Mouse (Mus musculus) retina, adult 2 months (tissue): Measurements from ENCODE around the gene Ptpdc1.

ENCODE experiments used
- DNase-seq: peaks from one replicate; pipeline ENCODE4 v3.0.0-alpha.2; 2012; ENCODE audit warnings: low read depth, low spot score

The Ptpdc1 gene

GRCm38 (mm10) chr13:48625433-48626184, at the start of gene Ptpdc1:
Gene Ptpdc1 (minus strand): TSS chr13:48625664.
- peak; percentile 83 for DNase-seq

GRCm38 (mm10) chr13:48674609-48675008, 49.1 kb upstream of the Ptpdc1 start:
- no peak for DNase-seq

GRCm38 (mm10) chr13:48672312-48672840, 46.9 kb upstream of the Ptpdc1 start:
- no peak for DNase-seq

- DNase-seq, result no peak
Measured at GRCm38 (mm10) chr13:48668976-48669534, 43.6 kb upstream of the Ptpdc1 start.

- DNase-seq, result no peak
Measured at GRCm38 (mm10) chr13:48668091-48668975, 42.9 kb upstream of the Ptpdc1 start.

GRCm38 (mm10) chr13:48667461-48667860, 42.0 kb upstream of the Ptpdc1 start:
- no peak for DNase-seq

- no peak for DNase-seq
Measured at GRCm38 (mm10) chr13:48665656-48666597, 40.5 kb upstream of the Ptpdc1 start.

- DNase-seq, result no peak
Measured at GRCm38 (mm10) chr13:48664916-48665655, 39.6 kb upstream of the Ptpdc1 start.

- no peak for DNase-seq
Measured at GRCm38 (mm10) chr13:48663988-48664339, 38.5 kb upstream of the Ptpdc1 start.

- no peak for DNase-seq
Measured at GRCm38 (mm10) chr13:48663211-48663987, 37.9 kb upstream of the Ptpdc1 start.

GRCm38 (mm10) chr13:48662431-48663143, 37.1 kb upstream of the Ptpdc1 start, which contains the start of gene Barx1:
Gene Barx1 (plus strand): TSS chr13:48662998.
- no peak for DNase-seq

GRCm38 (mm10) chr13:48661561-48661960, 36.1 kb upstream of the Ptpdc1 start:
- no peak for DNase-seq

GRCm38 (mm10) chr13:48660741-48661140, 35.3 kb upstream of the Ptpdc1 start:
- no peak for DNase-seq

- no peak for DNase-seq
Measured at GRCm38 (mm10) chr13:48660221-48660734, 34.8 kb upstream of the Ptpdc1 start.

- DNase-seq, result no peak
Measured at GRCm38 (mm10) chr13:48659254-48660220, 34.1 kb upstream of the Ptpdc1 start.

- peak; percentile 11 for DNase-seq
Measured at GRCm38 (mm10) chr13:48658588-48659253, 33.3 kb upstream of the Ptpdc1 start.

GRCm38 (mm10) chr13:48657791-48658190, 32.3 kb upstream of the Ptpdc1 start:
- no peak for DNase-seq
